Mouse (Mus musculus): ENCODE results near the gene Fstl4. TPM values are rescaled to one million over a fixed set of nuclear protein-coding genes. Genes with fewer than 3 reads are reported as not detected.

Fstl4 gene
- polyA plus RNA-seq, 1 experiment from 2014 or later = 0.06 TPM

DNA sequence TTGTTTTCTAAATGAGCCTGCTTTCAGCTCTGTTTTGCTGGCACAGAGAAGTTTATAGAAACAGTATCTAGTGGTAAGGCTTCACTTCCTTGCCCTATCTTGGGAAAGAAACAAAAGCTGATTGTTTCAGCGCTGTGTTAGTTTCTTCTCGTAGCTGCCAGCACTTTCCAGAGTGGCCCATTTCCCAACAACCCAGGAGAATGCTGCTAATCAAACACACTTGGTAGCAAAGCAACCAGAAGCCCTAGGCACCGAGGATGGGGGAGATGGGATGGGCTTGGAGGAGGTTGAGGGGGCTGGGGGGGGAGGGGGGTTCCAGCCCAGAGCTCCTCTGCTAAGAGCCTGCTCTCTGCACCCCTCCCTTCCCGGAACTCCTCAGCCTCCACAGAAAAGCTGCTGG lies 233.0 kb downstream of the Fstl4 start:
- H3K4me1 ChIP-seq (replicated peaks) = no peaks in the 10 kb centered on the region

DNA sequence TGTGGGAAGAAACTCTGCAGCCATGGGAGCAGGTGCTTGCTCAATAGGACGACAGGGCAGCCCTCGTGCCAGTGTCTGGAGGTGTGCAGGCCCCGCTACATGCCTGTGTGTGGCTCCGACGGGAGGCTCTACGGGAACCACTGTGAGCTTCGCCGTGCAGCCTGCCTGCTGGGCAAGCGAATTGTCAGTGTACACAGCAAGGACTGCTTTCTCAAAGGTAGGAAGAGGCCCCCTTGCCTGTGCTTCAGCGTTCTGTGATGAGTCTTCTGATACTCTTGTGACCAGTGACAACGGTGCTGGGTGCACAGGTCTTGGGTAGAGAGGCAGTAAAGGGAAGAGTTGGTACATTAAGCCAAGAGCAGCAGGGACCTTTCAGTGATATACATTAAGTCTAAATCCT lies 235.8 kb downstream of the Fstl4 start:
- H3K4me2 ChIP-seq = no peak overlapping the region
- H3K36me3 ChIP-seq = no peaks in the 10 kb centered on the region
- 67% methylated on average over 11 of the region's 11 CpGs for WGBS (ENCODE audit: insufficient replicate concordance)
- H3K9me3 ChIP-seq (replicated peaks) = no peaks in the 10 kb centered on the region; the same call in 1 of the 2 replicates
- no peak overlapping the region for H3K4me3 ChIP-seq (replicated peaks)
- H3K9ac ChIP-seq = no peak overlapping the region
- no peaks in the 10 kb centered on the region for H3K27me3 ChIP-seq
- no peaks in the 10 kb centered on the region for H3K4me1 ChIP-seq (replicated peaks)
- DNase-seq (no peak), ATAC-seq (ENCODE audit: low read depth) (no peak)
- no peak overlapping the region for H3K27ac ChIP-seq

More for the DNA sequence above, 233.0 kb downstream of the Fstl4 start:
- no peaks in the 10 kb centered on the region for H3K36me3 ChIP-seq
- H3K27ac ChIP-seq = no peak overlapping the region
- no peak overlapping the region for H3K4me3 ChIP-seq (replicated peaks)
- no peak for ATAC-seq (ENCODE audit: low read depth)
- DNase-seq = no peak
- H3K27me3 ChIP-seq = no peaks in the 10 kb centered on the region
- H3K9ac ChIP-seq = no peak overlapping the region
- H3K9me3 ChIP-seq (replicated peaks) = no peaks in the 10 kb centered on the region; the same call in 1 of the 2 replicates
- no peak overlapping the region for H3K4me2 ChIP-seq
- 42% methylated on average over 4 of the region's 4 CpGs for WGBS (ENCODE audit: insufficient replicate concordance)

DNA sequence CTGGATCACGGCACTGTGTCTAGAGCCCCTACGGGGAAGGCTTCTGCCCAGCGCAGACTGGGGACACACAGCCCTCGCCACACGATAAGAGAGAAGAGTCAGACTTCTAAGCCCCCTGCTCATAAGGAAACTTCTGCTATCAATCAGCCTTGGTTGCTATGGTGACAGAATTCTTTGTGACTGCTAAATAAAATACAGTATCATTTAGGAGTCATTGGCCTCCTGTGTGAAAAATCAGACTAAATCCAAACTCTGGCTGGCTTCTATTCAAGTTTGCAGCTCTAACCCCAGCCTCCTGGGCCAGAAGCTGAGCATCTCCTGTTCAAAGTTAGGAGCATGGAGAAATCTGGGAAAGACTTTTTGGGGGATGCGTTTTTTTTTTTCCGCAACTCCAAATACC lies 238.9 kb downstream of the Fstl4 start:
- DNase-seq = no peak
- Histone ChIP-seq H3K27ac (no peak overlapping the region), H3K4me3 (replicated peaks) (no peak overlapping the region), H3K4me2 (no peak overlapping the region), H3K9ac (no peak overlapping the region), H3K36me3 (no peaks in the 10 kb centered on the region), H3K9me3 (replicated peaks) (no peaks in the 10 kb centered on the region; the same call in 1 of the 2 replicates), H3K27me3 (no peaks in the 10 kb centered on the region), H3K4me1 (replicated peaks) (no peaks in the 10 kb centered on the region)
- no peak for ATAC-seq (ENCODE audit: low read depth)
- 64% methylated on average over 7 of the region's 7 CpGs for WGBS (ENCODE audit: insufficient replicate concordance)

DNA sequence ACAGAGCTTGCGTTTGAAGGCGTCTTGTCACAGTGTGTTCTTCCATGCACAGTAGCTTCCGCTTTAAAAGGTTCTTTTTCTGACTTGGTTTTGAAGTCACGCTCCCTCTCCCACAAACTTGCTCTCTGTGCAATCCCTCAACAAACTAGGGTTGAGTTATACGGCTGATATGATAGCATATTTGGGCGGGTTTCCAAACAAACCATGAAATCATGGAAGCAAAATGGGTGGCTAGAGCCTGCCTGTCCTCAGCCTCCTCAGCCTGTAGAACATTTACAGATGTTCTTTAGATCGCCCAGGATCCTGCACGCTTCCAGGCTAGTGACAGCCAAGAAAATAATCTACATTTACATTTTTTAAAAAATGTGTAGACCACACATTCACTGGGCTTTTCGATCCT lies 239.4 kb downstream of the Fstl4 start:
- Histone ChIP-seq H3K4me3 (replicated peaks) (no peak overlapping the region), H3K9me3 (replicated peaks) (no peaks in the 10 kb centered on the region; the same call in 1 of the 2 replicates), H3K4me1 (replicated peaks) (no peaks in the 10 kb centered on the region), H3K36me3 (no peaks in the 10 kb centered on the region), H3K9ac (no peak overlapping the region), H3K27ac (no peak overlapping the region), H3K27me3 (no peaks in the 10 kb centered on the region), H3K4me2 (no peak overlapping the region)
- no peak for ATAC-seq (ENCODE audit: low read depth)
- no peak for DNase-seq
- 70% methylated on average over 9 of the region's 9 CpGs for WGBS (ENCODE audit: insufficient replicate concordance)

DNA sequence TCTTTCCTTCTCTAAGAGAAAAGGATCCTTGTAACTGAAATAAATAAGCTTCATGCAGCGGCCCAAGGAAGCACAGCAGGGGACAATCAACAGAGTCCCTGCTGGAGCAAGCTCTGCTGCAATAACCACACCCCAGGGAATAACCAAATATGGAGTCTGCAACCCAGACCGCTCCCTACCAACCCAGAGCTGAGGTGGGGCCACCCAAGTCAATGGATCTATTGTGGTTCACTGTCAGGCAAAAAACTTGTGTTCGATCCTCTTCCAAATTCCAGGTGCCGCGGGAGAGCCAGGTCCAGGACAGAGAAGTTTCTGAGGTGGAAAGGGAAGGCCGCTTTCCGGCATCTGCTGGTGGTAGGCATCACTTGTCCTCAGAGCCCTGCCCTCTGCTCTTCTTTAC lies 245.2 kb downstream of the Fstl4 start:
- Histone ChIP-seq H3K9ac (no peak overlapping the region), H3K36me3 (no peaks in the 10 kb centered on the region)
- 57% methylated on average over 7 of the region's 7 CpGs for WGBS (ENCODE audit: insufficient replicate concordance)

DNA sequence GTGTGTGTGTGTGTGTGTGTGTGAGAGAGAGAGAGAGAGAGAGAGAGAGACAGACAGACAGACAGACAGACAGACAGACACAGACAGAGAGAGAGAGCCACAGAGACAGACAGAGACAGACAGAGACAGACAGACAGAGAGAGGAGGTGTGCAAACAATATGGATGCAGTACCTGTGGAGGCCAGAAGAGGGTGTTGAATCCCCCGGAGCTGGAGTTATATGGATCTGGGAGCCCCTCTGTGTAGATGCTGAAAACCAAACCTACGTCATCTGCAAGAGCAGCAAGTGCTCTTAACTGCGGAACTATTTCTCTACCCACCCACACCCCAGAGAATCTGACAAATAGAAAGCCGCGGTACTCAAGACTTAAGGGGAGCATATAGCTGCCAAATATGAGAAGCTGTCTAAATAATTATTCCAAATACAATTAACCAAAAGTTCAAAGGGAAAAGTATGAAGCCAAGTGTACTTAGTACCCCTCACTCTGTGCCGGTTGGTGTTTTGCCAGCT lies 247.6 kb downstream of the Fstl4 start:
- Histone ChIP-seq H3K9me3 (replicated peaks) (no peaks in the 10 kb centered on the region), H3K4me3 (replicated peaks) (no peak overlapping the region), H3K36me3 (no peaks in the 10 kb centered on the region), H3K27ac (no peak overlapping the region), H3K9ac (no peak overlapping the region), H3K27me3 (no peaks in the 10 kb centered on the region), H3K4me2 (no peak overlapping the region), H3K4me1 (replicated peaks) (no peaks in the 10 kb centered on the region)
- no peak for ATAC-seq (ENCODE audit: low read depth)
- 71% methylated on average over 6 of the region's 6 CpGs for WGBS (ENCODE audit: insufficient replicate concordance)
- DNase-seq = no peak

More for the DNA sequence above, 245.2 kb downstream of the Fstl4 start:
- ATAC-seq (ENCODE audit: low read depth) (no peak), DNase-seq (no peak)
- no peak overlapping the region for H3K4me3 ChIP-seq (replicated peaks)
- no peaks in the 10 kb centered on the region for H3K27me3 ChIP-seq
- H3K9me3 ChIP-seq (replicated peaks) = no peaks in the 10 kb centered on the region
- H3K4me2 ChIP-seq = no peak overlapping the region
- no peaks in the 10 kb centered on the region for H3K4me1 ChIP-seq (replicated peaks)
- no peak overlapping the region for H3K27ac ChIP-seq

DNA sequence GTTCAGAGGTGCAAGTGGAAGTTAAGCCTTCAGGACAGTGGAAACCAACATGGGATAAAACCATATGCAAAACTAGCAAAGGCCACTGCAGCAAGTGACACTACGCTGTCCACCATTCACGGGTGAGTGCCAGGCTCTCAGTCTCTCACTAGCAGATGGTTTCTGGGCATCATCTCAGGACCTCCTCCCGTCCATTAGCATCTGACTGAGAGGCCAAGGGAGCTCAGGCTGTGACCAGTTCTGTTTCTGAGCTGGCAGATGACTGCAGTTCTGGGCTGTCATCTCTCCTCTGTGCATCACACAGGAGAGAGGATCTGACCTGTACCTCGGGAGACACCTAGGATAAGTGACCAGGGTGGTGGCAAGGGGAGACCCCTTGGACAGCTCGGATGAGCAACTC lies 249.5 kb downstream of the Fstl4 start:
- WGBS (ENCODE audit: insufficient replicate concordance) = 59% methylated on average over 5 of the region's 5 CpGs
- no peaks in the 10 kb centered on the region for H3K36me3 ChIP-seq
- no peaks in the 10 kb centered on the region for H3K27me3 ChIP-seq
- H3K27ac ChIP-seq = no peak overlapping the region
- DNase-seq (no peak), ATAC-seq (ENCODE audit: low read depth) (no peak)
- H3K4me1 ChIP-seq (replicated peaks) = no peaks in the 10 kb centered on the region
- H3K4me2 ChIP-seq = no peak overlapping the region
- H3K4me3 ChIP-seq (replicated peaks) = no peak overlapping the region
- no peak overlapping the region for H3K9ac ChIP-seq
- H3K9me3 ChIP-seq (replicated peaks) = no peaks in the 10 kb centered on the region

DNA sequence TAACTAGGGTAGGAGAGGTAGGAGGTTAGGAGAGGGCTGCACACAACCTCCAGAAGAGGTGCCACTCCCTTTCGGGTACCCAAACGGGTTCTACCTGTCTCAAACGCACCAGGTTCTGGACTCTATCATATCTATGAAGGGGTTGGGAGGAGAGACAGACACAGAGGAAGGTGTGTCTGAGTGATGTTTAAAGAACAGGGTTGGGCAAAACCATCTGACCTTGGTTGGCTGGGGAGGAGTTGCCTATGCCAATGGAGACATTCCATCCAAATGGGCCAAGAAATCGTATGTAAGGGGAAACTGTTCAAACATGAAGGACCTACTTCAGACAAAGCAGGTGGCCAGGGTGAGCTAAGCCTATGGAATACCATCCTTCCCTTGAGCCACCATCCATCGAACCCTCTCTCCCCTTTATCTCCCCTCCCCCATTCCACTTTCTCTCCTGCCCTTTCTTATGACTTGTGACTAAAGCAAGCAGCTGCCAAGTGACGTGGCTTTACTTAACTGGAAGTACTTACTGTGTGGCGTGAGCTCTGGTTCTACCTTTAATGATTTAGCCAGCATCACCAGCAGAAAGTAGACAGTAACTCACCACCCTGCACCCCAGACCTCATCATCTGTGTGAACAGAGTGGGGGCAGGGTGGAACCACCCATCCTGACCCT lies 252.1 kb downstream of the Fstl4 start:
- Histone ChIP-seq H3K4me3 (replicated peaks) (no peak overlapping the region), H3K4me2 (no peak overlapping the region), H3K27me3 (no peaks in the 10 kb centered on the region), H3K27ac (no peak overlapping the region), H3K4me1 (replicated peaks) (no peaks in the 10 kb centered on the region), H3K9ac (no peak overlapping the region), H3K36me3 (no peaks in the 10 kb centered on the region), H3K9me3 (replicated peaks) (no peaks in the 10 kb centered on the region)
- no peak for ATAC-seq (ENCODE audit: low read depth)
- 68% methylated on average over 7 of the region's 7 CpGs for WGBS (ENCODE audit: insufficient replicate concordance)
- DNase-seq = no peak

DNA sequence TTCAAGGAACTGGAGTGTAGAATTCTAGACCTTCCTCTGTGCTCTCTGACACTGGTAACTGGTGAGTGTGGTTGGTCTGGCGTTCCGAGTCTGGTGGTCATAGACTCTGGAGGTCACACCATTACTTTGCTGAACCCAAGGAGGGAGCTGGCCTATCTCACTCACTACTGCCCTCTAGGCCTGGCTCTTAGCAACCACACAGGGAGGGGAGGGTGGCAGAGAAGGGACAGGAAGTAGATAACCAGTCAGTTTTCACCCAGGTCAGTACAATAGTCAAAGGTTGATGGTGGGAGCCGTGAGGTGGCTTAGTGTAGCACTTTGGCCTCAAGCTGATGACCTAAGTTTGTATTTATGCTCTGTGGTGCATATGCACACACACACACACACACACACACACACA lies 255.1 kb downstream of the Fstl4 start:
- Histone ChIP-seq H3K27ac (no peak overlapping the region), H3K27me3 (no peaks in the 10 kb centered on the region), H3K36me3 (no peaks in the 10 kb centered on the region), H3K4me3 (replicated peaks) (no peak overlapping the region), H3K4me1 (replicated peaks) (no peaks in the 10 kb centered on the region), H3K4me2 (no peak overlapping the region), H3K9ac (no peak overlapping the region), H3K9me3 (replicated peaks) (no peaks in the 10 kb centered on the region)
- DNase-seq (no peak), ATAC-seq (ENCODE audit: low read depth) (no peak)
- WGBS (ENCODE audit: insufficient replicate concordance) = 45% methylated on average over 3 of the region's 3 CpGs

DNA sequence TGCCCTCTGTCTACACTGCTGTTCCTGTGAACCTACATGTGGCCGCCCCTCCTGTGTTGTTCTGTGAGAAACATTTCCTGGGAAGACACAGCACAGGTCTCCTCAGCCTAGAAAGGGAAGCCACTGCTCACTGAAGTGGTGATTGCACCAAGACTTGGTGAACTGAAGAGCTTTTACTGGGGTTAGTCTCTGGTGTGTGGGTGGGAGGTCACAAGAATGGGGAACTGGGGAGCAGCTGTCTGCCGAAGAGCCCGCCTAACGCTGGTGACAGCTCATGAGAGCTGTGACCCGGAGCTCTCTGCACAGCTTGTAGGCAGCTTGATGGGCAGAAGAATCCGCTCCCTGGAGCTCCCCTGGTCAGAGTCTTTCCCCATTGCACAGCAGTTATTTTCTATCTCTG lies 260.0 kb downstream of the Fstl4 start:
- Histone ChIP-seq H3K36me3 (no peaks in the 10 kb centered on the region), H3K4me3 (replicated peaks) (no peak overlapping the region), H3K27me3 (no peaks in the 10 kb centered on the region), H3K27ac (no peak overlapping the region), H3K9ac (no peak overlapping the region), H3K9me3 (replicated peaks) (no peaks in the 10 kb centered on the region), H3K4me1 (replicated peaks) (no peaks in the 10 kb centered on the region), H3K4me2 (no peak overlapping the region)
- DNase-seq (no peak), ATAC-seq (ENCODE audit: low read depth) (no peak)
- 29% methylated on average over 6 of the region's 6 CpGs for WGBS (ENCODE audit: insufficient replicate concordance)

DNA sequence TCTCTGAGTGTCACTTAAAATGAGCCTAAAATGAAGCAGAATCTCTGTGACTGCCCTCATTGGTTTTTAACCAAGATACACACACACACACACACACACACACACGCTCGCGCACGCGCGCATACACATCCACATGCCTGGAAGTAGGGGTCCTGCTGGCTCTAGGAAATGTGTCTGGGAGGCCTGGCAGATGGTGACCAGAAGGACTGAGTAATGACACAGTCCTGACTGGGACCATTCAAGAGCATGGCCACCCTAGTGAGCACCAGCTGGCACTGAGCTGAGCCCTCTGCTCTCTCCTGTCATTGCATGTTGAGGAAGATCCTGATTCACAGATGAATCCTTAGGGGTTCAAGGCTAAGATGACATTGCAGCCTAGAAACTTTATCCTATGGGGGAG lies 261.3 kb downstream of the Fstl4 start:
- Histone ChIP-seq H3K9me3 (replicated peaks) (no peaks in the 10 kb centered on the region), H3K9ac (no peak overlapping the region), H3K4me1 (replicated peaks) (no peaks in the 10 kb centered on the region), H3K27me3 (no peaks in the 10 kb centered on the region), H3K36me3 (no peaks in the 10 kb centered on the region), H3K4me2 (no peak overlapping the region), H3K27ac (no peak overlapping the region), H3K4me3 (replicated peaks) (no peak overlapping the region)
- DNase-seq (no peak), ATAC-seq (ENCODE audit: low read depth) (no peak)
- WGBS (ENCODE audit: insufficient replicate concordance) = 96% methylated on average over 6 of the region's 6 CpGs

DNA sequence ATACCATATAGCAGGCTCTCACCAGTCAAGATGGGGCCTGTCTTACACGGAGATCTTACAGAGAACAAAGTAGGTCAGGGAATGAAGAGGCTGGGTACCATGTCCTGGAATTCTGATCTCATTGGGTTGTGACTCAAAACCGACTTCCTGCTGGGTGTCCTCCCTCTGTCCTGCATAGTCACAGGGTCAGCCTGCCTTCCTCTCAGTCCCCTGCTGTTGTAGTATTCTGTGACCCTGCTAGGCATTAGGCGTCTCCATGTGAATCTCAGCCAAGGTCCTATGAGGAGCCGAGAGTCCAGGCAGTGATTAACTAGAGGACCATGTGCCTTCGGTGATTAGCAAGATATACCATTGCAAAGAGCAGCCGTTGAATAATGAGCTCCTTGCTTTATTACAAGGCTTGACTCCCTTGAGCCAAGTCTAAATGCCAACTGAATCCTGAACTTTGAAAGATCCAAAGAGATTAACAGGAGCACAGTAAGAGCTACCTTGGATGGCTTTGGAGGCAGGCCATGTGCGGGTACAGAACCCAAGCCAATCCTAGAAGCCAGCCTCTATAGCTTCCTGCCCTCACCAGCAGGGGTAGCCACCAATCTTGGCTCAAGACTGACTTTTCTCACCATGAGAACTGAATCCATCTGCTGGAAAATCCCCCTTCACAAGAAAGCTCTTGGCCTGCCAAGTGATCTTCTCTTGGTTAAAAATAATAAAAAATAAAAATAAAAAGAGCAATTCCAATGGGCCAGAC lies 264.2 kb downstream of the Fstl4 start:
- DNase-seq (no peak), ATAC-seq (ENCODE audit: low read depth) (no peak)
- H3K27me3 ChIP-seq = no peaks in the 10 kb centered on the region
- H3K4me3 ChIP-seq (replicated peaks) = no peak overlapping the region
- H3K9ac ChIP-seq = no peak overlapping the region
- WGBS (ENCODE audit: insufficient replicate concordance) = 55% methylated on average over 7 of the region's 7 CpGs
- H3K4me2 ChIP-seq = no peak overlapping the region
- H3K27ac ChIP-seq = no peak overlapping the region
- H3K9me3 ChIP-seq (replicated peaks) = no peaks in the 10 kb centered on the region
- H3K4me1 ChIP-seq (replicated peaks) = no peaks in the 10 kb centered on the region
- no peaks in the 10 kb centered on the region for H3K36me3 ChIP-seq
